Mouse (Mus musculus) ovary, postnatal 36 days (tissue): ENCODE measurements around the gene Crtc3.

ENCODE experiments used
- DNase-seq: peaks from one replicate; pipeline ENCODE4 v3.0.0; 2022; ENCODE audit warnings: low spot score, mixed read lengths

Crtc3 gene

DNA sequence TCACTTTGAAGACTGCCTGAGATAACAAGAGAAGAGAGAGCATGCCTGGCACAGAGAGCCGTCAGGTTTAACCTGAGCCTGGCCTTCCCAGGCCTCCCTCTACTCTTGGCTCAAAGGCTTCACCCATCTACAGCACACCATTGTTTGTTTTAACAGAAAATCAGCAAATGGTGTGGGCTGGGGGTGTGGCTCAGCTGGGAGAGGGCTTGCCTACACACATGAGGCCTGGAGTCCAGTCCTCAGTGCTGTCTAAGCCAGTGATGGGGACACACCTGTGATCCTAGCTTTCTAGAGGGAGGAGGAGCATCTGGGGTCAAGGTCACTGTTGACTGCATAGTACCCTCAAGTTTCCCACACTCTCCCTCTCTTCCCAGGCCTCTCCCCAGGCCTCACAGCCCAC, 6.0 kb downstream of the Crtc3 start:
- peak; percentile 32 for DNase-seq

DNA sequence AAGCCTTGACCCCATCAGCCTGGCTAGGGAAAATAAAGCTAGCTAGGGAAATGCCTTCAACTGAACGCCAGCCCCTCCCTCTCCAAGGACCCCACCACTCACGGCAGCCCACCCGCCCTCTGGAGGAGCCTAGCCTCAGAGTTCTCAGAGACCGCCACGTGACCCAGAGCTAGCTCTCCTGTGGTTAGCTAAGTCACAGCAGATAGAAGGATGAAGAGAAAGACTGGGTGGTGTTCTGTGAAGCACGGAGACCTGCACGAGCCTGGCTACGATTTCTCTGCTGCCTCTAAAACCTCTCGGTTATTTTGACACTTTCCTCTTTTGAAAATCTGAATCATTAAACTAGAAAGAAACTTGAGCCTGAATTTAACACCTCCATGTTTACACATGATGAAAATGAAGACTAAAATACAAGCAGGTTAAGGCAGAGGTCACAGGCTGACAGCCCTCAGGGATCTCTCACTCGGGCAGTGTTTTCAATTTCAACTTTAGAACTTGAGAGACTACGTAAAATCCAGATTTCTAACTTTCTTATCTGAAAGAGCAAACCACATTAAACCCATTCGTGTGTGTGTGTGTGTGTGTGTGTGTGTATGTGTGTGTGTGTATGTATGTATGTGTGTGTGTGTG, 8.3 kb downstream of the Crtc3 start:
- no peak for DNase-seq

DNA sequence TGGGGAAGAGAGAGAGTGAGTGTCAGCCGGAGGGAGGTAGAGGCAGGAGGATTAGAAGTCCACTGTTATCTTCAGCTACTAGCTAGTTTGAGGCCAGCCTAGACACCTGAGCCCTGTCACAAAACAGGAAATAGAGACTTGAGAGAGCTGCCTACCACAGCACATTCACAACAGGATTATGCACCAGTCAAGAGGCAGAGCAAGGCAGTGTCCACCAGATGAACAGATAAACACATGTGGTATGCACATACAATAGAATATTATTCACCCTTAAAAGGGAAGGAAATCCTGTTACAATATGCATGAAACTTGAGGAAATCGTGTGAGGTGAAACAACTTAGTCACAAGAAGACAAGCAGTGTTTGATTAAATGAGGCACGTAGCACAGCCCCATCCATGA, 16.4 kb downstream of the Crtc3 start:
- DNase-seq, result no peak

DNA sequence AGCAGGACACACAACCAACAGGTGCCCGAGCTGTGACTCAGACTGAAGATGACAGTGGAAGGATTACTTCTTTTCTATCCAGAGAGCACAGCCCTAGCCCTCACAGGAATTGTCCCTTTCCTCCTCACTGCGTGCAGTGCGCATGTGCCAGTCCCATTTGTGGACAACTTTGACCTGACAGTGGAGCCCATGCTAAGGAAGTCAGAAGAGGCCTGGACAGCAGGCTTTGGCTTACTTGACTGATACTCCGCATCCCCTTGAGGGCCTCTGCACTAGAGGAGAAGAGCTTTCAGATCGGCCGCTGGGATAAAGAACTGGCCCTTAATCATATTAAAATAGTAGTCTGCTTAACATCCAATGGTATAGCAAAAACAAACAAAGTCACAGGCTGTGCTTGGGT, 17.8 kb downstream of the Crtc3 start:
- DNase-seq, result no peak

DNA sequence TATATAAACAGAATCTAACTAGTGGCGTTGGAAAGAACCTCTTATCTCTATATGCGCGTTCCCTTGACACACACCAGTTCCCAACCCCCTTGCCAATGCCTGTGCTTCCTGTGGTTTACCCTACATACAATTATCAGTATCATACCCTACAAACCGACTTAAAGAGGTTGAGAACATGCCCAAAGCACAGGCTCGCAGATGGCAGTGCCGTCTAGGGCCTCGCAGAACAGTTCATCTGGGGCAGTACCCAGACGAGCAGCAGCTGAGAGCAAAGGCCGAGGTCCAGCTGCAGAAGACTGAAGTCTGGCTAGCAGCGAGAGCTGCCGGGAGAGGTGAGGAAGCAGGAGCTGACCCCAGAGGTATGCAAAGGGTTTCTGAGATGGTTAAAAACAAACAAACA, 21.5 kb downstream of the Crtc3 start:
- no peak for DNase-seq

DNA sequence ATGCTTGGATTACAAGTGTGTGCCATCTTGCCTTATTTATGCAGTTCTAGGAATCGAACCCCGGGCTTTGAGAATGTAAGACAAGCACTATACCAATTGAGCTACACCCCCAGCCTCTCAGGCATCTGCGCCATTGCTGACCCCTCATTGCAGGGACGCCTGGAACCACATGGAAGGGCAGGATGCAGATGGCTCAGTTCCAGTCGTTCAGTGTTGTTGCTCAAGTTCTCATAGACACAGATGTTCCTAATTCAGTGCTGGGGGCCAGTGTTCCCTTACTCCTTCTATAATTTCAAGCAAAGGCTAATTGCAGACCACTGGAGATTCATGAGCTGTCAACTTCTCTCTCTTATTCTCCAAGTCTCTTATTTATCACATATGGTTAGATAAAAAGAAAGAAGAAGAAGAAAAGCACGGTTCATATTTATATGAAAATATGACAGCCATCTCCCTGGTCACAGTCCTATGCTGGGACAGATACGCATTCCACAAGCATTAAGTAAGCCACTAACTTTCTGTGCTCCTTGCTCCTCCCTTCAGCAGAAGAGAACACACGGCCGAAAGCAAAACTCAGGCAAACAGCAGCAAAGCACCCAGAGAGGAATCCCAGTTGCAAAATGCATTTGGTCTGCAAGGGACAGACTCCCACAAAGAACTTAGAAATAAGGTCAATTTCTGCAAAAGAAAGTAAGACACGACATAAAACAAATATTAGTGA, 22.3 kb downstream of the Crtc3 start:
- no peak for DNase-seq

DNA sequence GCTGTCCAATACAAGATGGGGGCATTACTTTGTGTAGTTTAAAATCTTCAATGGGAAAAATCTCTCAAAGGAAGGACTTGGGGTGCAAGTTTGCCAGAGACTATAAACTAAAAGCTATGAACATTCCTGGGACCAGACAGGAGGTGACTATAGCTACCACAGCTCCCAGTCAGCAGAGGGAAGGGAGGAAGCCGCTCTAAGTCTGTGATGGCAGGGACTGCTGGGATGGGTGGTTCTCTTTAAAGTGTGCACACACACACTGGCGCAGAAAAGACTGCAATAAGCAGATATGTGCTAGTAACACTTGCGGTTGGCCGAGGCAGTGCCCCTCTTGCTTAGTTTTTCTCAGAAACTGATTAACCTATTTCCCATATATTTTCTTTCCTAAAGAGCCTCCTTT, 27.6 kb downstream of the Crtc3 start:
- no peak for DNase-seq

DNA sequence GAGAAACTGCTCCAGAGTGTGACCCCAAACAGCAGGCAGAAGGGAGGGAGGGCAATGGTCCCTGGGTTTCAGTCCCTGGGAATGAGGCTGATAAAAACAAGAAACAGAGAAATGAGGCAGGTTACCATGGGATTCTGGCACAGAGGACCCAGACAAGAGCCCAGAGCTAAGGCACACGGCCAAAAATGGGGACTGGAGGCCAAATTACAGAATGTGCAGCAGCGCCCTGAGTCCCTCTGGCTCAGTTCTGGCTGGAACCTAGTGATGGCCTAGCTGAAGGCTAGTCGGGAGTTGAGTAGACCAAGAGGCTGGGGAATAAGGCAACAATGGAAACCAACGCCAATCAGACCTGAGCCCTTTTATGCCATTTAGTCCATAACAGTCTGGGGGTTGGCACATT, 28.1 kb downstream of the Crtc3 start:
- DNase-seq, result peak; percentile 67

DNA sequence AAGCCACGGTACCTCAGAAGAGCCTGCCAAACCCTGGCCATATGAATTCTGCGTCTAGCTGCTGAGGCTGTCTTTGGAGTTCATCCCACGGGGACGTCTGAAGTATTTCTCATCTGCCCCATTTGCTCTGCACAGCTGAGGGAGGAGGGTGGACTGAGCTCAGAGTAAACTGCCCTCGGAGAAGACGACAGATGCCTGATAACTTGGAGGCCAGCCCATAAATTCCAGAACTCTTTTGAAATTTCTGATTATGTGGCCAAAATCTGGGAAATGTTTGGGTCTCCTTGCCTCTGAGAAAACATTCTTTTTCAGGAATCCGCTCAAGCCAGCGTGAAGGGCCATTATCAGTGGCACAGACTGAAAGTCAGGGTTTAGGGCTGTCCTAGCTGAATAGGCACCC, 30.8 kb downstream of the Crtc3 start:
- DNase-seq, result peak; percentile 33

DNA sequence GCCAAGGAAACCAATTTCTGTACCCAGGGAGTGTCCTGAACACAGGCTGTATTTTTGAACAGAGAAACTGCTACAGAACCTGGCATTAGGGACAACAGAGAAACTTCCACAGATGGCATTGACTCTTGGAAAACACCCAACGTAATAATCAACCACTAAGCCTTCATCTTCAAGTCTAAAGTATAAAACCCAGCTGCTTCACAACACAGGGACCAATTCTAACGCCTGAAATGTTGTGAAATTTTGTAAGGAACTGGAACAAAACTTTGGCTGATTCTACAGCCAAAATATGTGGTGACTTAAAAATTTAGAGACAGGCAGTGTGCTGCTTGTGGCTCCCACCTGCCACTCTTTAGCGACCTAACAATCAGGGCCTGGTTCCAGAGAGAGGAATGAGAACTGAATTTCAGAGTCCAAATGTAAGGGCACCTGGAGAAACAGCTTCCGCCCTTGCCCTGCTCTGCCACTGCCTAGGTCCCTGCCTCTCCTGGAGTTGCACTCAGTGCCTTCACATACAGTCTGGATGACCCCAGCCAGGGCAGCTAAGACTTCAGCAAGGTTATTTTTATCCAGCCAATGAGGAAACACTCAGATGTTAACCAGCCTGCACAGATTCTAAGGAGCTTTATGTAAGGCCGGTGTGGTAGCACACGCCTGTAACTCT, 33.2 kb downstream of the Crtc3 start:
- DNase-seq, result no peak

DNA sequence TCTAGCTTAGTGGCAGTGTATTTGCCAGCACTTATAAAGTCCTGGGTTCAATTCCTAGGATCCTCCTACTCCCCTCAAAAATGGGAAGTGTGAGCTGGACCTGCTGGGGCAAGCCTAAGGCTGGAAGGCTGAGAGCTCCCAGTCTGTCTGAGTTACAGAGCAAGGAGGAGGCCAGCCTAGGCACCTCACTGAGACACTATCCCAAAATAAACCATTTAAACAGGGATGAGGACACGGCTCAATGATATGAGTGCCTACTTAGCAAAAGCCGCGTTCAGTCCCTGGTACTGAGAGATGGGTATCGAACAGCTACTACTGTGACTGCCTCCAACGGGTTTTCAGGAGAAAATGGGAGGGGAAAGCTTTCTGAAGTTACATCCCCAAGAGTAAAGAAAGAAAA, 33.8 kb downstream of the Crtc3 start:
- DNase-seq, result no peak

DNA sequence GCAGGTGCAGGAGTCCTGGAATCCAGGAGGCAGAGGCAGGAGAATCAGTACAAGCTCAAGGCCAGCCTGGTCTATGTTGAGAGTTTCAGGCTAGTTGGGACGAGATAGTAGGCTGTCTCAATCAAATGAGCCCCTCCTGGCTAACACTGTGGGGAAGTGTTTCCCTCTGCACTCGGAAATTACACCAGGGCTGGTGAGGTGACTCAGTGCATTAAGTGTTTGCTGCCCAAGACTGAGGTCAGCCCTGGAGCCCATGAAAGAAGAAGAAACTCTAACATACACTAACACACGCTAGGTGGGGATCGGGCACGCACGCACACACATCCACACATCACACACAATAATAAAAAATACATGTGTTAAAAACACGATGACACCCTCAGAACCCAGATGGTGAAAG, 34.3 kb downstream of the Crtc3 start:
- no peak for DNase-seq

DNA sequence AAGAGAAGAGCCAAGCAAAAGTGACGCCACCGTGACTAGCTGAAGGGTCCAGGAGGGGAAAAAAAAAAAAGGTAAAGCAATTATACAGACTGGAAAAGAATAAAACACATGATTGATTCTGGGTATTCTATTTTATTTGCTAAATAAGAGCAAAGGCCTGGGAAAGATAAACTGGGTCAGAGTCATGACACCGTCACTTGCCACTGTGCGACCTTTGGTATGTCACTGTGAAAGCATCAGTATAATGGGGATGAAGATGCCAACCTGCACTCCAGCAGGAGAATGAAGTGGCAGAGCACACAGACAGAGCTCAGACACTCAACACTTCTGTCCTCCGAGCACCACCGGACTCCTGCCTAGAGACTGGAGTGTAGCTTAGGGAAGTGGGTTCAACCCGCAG, 34.7 kb downstream of the Crtc3 start:
- DNase-seq, result no peak

DNA sequence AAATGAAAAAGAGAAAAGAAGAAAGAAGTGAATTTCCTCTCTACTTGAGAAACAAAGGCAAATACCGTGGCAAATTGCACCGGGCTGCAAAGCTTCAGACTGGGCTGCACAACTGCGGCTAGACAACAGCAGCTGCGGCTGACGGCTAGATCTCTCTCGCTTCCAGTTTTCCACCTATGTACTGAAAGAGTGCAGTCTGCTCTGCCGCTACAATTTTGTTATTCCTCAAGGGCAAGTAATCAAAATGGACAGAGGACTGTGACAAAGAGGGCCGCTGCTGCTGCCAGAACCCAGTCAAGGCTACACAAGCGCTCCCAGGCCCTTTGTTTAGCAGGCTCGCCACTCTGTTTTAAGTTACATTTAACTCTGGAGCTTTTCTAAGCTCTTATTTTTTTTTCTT, 35.6 kb downstream of the Crtc3 start:
- peak; percentile 39 for DNase-seq

DNA sequence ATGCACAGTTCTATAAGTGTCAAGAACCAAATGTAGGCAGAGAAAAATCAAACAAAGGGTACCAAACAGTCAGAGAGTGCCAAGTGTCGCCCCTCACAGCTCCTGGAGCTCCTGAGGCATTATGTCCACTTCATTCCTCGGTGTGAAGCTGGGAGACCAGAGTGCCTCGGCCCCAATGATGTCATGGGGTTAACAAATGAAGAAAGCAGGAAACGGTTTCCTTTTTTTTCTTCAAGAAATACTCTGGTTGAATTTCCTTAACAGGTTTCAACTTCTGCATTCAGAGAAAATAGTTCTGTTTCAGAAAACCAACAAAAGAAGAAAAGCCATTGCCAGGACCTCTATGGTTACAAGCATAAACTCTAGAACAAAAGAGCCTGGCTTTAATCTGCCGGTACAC, 36.4 kb downstream of the Crtc3 start:
- no peak for DNase-seq

DNA sequence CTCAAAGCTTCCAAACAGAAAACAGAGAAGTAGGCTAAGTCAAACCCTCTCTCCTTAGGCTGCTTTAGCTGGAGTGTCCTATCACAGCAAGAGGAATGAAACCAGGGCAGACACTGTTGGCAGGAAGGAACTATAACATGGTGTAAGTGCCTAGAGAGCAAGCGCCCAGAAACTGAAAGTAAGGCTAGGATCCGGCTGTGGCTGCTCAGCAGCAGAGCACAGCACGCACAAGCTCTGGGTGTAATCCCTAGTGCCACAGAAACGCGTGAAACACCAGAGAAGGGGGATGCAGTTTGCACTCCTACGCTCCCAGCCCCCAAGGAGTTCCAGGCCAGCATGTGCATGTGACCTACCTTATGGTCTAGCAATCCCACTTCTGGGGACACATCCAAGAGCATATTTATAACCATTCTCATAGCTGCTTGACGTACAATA, 41.2 kb downstream of the Crtc3 start:
- peak; percentile 38 for DNase-seq

DNA sequence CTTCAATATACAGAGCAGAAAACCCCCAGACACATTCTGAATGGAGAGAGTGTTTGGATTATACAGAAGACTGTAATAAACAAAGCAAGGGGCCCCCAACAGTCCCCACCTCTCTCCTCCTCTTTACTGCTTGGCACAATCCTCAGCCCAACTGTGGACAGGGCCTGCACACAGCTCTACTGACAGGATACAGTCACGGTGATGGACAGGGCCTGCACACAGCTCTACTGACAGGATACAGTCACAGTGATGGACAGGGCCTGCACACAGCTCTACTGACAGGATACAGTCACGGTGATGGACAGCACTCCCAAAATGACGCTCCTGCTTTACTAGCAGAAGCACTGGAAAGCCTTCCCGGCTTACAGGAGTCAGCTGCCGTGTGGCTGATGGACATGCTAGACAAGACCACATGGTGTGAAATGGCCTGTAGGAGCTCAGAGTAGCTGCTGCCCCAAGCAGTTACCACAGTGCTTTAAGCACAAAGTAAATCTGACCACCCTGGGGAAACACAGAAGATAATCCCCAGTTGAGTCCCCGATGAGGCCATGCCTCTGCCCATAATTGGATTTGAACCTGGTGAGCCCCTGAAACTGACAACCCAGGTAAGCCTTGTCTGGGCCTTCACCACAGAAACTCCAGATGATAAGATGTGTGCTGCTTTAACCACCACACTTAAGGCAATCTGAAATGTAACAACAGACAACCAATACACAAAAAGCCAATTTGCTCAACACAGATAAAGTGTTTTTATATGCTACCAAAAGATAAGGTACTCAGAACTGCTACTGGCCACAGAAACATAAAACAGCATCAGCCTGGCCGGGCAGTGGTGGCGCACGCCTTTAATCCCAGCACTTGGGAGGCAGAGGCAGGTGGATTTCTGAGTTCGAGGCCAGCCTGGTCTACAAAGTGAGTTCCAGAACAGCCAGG, 42.3 kb downstream of the Crtc3 start:
- no peak for DNase-seq

DNA sequence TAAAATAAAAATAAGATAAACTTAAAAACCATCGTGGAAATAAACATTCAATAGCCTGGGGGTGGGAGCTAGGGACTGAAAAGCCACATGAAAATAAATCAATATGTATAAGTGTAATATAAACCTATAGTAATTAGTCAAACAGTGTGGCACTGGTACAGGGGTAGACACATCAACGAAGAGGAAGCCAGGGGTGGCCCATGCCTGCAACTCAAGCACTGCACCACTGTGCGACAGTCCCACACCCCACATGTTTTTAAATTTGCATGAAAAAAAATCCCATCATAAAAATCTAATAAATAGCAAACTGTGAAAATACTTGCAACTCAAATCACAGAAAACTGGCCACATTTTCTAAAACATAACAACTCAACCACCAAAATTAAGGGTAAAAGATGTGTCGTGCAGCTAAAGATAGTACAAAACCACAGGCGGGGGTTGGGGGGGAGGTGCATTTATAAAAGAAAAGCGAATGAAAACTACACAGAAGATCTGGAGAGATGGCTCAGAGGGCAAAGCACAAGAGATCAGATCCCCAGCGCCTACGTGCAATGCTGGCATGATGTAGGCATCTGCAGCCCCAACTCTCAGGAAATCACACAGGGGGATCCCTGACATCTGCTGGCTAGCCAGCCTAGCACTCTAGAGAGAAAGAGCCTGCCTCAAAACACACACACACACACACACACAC, 45.6 kb downstream of the Crtc3 start:
- DNase-seq, result no peak

DNA sequence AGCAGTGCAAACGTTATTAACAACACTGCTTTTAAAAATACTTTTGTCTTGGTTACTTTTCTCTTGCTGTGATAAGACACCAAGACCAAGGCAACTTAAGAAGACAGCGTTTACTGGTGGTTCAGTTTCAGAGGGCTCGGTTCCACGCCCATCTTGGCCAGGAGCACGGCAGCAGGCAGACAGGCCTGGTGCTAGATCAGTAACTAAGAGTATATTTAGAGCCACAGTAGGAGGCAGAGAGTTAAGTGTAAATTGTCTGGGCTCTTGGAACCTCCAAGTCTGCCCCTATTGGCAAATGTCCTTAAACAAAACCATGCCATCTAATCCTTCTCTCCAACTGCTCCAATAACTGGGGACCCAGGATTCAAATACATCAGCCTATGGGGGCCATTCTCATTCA, 46.1 kb downstream of the Crtc3 start:
- DNase-seq, result no peak

DNA sequence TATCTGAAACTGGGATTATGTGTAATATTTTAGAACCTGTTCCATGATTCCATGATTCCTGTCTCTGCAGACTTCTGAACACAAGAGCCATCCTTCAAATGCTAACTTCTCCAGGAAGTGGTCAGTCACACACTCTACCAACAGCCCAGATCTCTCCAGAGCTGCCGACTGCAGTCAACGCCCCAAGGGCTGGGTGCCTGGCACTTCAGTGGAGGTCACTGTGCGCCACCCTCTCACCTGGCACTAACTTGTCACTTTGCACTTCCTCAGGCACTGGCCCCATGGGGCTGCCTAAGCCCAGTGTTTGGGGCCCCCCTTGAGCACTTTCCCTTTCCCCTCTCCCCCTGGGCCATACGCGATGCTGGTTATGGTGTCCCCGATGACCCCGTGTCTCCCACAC, 46.8 kb downstream of the Crtc3 start:
- no peak for DNase-seq

DNA sequence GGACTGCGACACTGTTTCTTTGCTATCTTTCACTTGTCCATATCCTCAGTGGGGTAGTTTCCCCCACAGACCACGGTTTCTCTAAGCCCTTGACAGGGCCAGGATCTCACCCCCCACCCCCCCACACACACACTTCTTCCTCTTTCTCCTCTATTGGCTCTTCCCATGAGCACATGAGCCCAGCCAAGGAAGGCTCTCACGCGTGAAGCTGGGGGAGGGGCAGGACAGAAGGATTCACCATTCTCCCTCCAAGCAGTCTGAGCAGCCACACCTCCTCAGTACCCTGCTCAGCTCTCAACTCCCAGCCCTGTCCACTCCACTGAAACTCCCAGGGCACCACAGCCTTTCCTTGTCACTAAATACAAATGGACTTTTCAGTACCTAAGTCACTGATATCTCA, 47.2 kb downstream of the Crtc3 start:
- no peak for DNase-seq

DNA sequence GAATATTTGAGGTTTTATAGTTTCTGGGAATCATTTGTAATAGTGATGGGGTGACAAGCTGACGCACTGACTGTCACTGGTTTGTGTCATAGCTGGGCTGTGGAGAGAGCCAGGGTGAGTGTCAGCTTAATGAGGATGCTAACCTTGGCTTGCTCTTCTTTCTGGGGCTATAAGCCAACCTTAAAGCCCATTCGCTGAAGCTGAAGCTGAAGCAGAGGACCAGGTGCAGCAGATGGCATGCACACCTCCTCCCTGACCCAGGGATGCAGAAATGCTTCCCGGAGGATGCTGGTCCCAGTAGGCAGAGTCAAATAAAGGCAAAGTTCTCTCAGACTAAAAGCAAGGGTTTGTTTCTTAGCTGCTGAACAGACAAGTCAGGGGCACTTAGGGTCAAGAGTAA, 48.7 kb downstream of the Crtc3 start:
- no peak for DNase-seq
